Mouse (Mus musculus): ENCODE measurements around the gene Ube2q2.

DNA sequence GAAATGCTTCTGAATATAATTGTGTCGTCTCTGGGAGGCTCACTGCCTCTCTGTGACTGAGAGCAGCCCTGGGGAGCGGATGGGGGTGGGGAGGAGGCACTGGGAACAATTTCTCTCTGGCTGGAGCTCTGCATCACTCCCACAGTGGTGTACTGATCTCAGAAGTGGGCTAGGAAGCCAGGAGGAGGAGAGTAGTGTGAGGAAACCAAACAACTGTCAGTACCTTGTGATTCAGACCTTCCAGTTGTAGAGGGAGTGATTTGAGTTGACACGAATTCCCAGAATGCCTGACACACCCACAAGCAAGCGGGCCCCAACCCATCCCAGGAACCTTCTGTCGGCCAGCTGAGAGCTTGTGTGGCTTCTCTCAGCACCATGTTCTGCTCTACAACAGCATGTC, 12.1 kb upstream of the Ube2q2 start:
- TF ChIP-seq CTCF (IDR thresholded peaks at IDR 0.05; ENCODE audit: low read depth, low read length) = no peak
- no peak for TF ChIP-seq GATA1 (IDR thresholded peaks at IDR 0.05; ENCODE audit: borderline replicate concordance, low read length)
- TF ChIP-seq TAL1 (conservative IDR thresholded peaks at IDR 0.05; ENCODE audit: low read depth, low read length) = no peak

All from G1E (cell line).